Mouse (Mus musculus) myocyte (in vitro differentiated cells): ENCODE measurements around the gene Alg9. TPM values are rescaled to one million over a fixed set of nuclear protein-coding genes. Genes with fewer than 3 reads are reported as not detected.

Source experiments
- H3K27me3 ChIP-seq: one replicate; pipeline ENCODE4 v1.6.1; 2011; ENCODE audit not compliant: control insufficient read depth, insufficient read depth, insufficient read length
- H3K36me3 ChIP-seq: one replicate; pipeline ENCODE4 v1.6.1; 2011; ENCODE audit not compliant: control insufficient read depth, insufficient read depth
- H3K4me2 ChIP-seq: one replicate; pipeline ENCODE4 v1.6.1; 2011; ENCODE audit warnings: low read depth, control low read depth
- H3K4me3 ChIP-seq: one replicate; pipeline ENCODE4 v1.5.1; 2011; ENCODE audit warnings: mild to moderate bottlenecking, control low read depth, moderate library complexity
- H3K79me2 ChIP-seq: one replicate; pipeline ENCODE4 v1.6.1; 2011; ENCODE audit not compliant: control insufficient read depth, insufficient read depth
- H3ac ChIP-seq: one replicate; pipeline ENCODE4 v1.6.1; 2011; ENCODE audit not compliant: control insufficient read depth, insufficient read length
- CEBPB ChIP-seq: IDR thresholded peaks from 2 replicates; pipeline ENCODE4 v1.6.1; 2011; ENCODE audit warnings: mild to moderate bottlenecking, moderate library complexity; ENCODE audit not compliant: poor library complexity, insufficient read depth, severe bottlenecking
- E2F4 ChIP-seq: IDR thresholded peaks from one replicate; pipeline ENCODE4 v1.6.1; 2011; ENCODE audit warnings: mild to moderate bottlenecking, control low read depth, moderate library complexity; ENCODE audit not compliant: insufficient read depth
- MAX ChIP-seq: IDR thresholded peaks from one replicate; pipeline ENCODE4 v1.6.1; 2011; ENCODE audit warnings: low read depth, mild to moderate bottlenecking, control low read depth
- MYOD1 ChIP-seq, 3 experiments: IDR thresholded peaks; one replicate each; pipeline ENCODE4 v1.6.1; 2011; ENCODE audit warnings: control low read depth in 2 of 3, low read depth in 2 of 3, mild to moderate bottlenecking in 2 of 3, moderate library complexity in 1 of 3; ENCODE audit not compliant: insufficient read length in 2 of 3, control insufficient read depth in 1 of 3
- MYOG ChIP-seq, 3 experiments: IDR thresholded peaks; one replicate each; pipeline ENCODE4 v1.6.1; 2011; ENCODE audit warnings: control low read depth in 2 of 3, low read depth in 2 of 3, mild to moderate bottlenecking in 2 of 3; ENCODE audit not compliant: insufficient read length in 2 of 3, control insufficient read depth in 1 of 3, insufficient read depth in 1 of 3
- POLR2A ChIP-seq: IDR thresholded peaks from one replicate; pipeline ENCODE4 v1.6.1; 2011; ENCODE audit warnings: low read depth, mild to moderate bottlenecking, control low read depth, moderate library complexity; ENCODE audit not compliant: insufficient read length
- POLR2AphosphoS2 ChIP-seq: IDR thresholded peaks from one replicate; pipeline ENCODE4 v1.6.1; 2011; ENCODE audit warnings: low read depth, control low read depth; ENCODE audit not compliant: insufficient read length
- REST ChIP-seq: IDR thresholded peaks from one replicate; pipeline ENCODE4 v1.6.1; 2011; ENCODE audit warnings: mild to moderate bottlenecking, control low read depth, moderate library complexity; ENCODE audit not compliant: insufficient read depth, insufficient read length
- SRF ChIP-seq: IDR thresholded peaks from one replicate; pipeline ENCODE4 v1.6.1; 2011; ENCODE audit warnings: low read depth; ENCODE audit not compliant: control insufficient read depth, insufficient read length
- TCF12 ChIP-seq: IDR thresholded peaks from one replicate; pipeline ENCODE4 v1.6.1; 2011; ENCODE audit warnings: mild to moderate bottlenecking, control low read depth; ENCODE audit not compliant: poor library complexity, insufficient read depth, severe bottlenecking
- TCF3 ChIP-seq: IDR thresholded peaks from one replicate; pipeline ENCODE4 v1.6.1; 2011; ENCODE audit warnings: low read depth, control low read depth; ENCODE audit not compliant: insufficient read length
- USF1 ChIP-seq: IDR thresholded peaks from one replicate; pipeline ENCODE4 v1.6.1; 2011; ENCODE audit warnings: low read depth, mild to moderate bottlenecking, control low read depth, moderate library complexity
- polyA plus RNA-seq: library from polyadenylated mRNA; unstranded; fragments of >200 nt; fragmentation: generic; extraction: Trizol; gene quantifications from one replicate; pipeline ENCODE4 v1.2.1, GENCODE M21; 2012; ENCODE audit warnings: missing spikeins

Gene Alg9
- polyA plus RNA-seq, 1 experiment = 22.5 TPM

- Histone ChIP-seq H3K36me3 (peaks cover 30% of the 10 kb centered on the region), H3K27me3 (no peaks in the 10 kb centered on the region), H3K79me2 (no peaks in the 10 kb centered on the region), H3K4me2 (no peak overlapping the region), H3ac (no peak overlapping the region), H3K4me3 (no peak overlapping the region)
- TF ChIP-seq E2F4 = no peak
- TF ChIP-seq TCF3 = no peak
- no peak for TF ChIP-seq MYOG (IDR thresholded peaks at IDR 0.05; ENCODE audit: control insufficient read depth in 1 of 3, insufficient read depth in 1 of 3, insufficient read length in 2 of 3, low read depth in 2 of 3)
- no peak for TF ChIP-seq USF1
- TF ChIP-seq SRF = no peak
- no peak for TF ChIP-seq MAX
- TF ChIP-seq POLR2AphosphoS2 = no peak
- no peak for TF ChIP-seq MYOD1 (IDR thresholded peaks at IDR 0.05; ENCODE audit: control insufficient read depth in 1 of 3, insufficient read length in 2 of 3, low read depth in 2 of 3)
- no peak for TF ChIP-seq CEBPB
Measured at GRCm38 (mm10) chr9:50863824-50864223, 89.0 kb downstream of the Alg9 start.

- no peak overlapping the region for H3K4me2 ChIP-seq
- H3K36me3 ChIP-seq = peaks cover 23% of the 10 kb centered on the region
- no peak for TF ChIP-seq USF1
- TF ChIP-seq MYOG (IDR thresholded peaks at IDR 0.05; ENCODE audit: control insufficient read depth in 1 of 3, insufficient read depth in 1 of 3, insufficient read length in 2 of 3, low read depth in 2 of 3) = no peak
- TF ChIP-seq SRF = no peak
- TF ChIP-seq REST = no peak
- TF ChIP-seq E2F4 = no peak
- no peak for TF ChIP-seq MYOD1 (IDR thresholded peaks at IDR 0.05; ENCODE audit: control insufficient read depth in 1 of 3, insufficient read length in 2 of 3, low read depth in 2 of 3)
- no peak for TF ChIP-seq POLR2A
- TF ChIP-seq TCF3 = no peak
- no peak for TF ChIP-seq POLR2AphosphoS2
- no peak for TF ChIP-seq TCF12
- TF ChIP-seq MAX = no peak
- no peaks in the 10 kb centered on the region for H3K79me2 ChIP-seq
- H3ac ChIP-seq = no peak overlapping the region
- H3K4me3 ChIP-seq = no peak overlapping the region
- H3K27me3 ChIP-seq = no peaks in the 10 kb centered on the region
Measured at GRCm38 (mm10) chr9:50864877-50865276, 90.1 kb downstream of the Alg9 start.

- Histone ChIP-seq H3K79me2 (no peaks in the 10 kb centered on the region), H3K36me3 (peaks cover 21% of the 10 kb centered on the region), H3K27me3 (no peaks in the 10 kb centered on the region), H3ac (no peak overlapping the region), H3K4me2 (no peak overlapping the region), H3K4me3 (no peak overlapping the region)
- TF ChIP-seq MAX (no peak), POLR2A (no peak), SRF (no peak), REST (no peak), MYOG (IDR thresholded peaks at IDR 0.05; ENCODE audit: control insufficient read depth in 1 of 3, insufficient read depth in 1 of 3, insufficient read length in 2 of 3, low read depth in 2 of 3) (no peak), USF1 (no peak), POLR2AphosphoS2 (no peak), E2F4 (no peak), TCF3 (no peak), TCF12 (no peak), MYOD1 (IDR thresholded peaks at IDR 0.05; ENCODE audit: control insufficient read depth in 1 of 3, insufficient read length in 2 of 3, low read depth in 2 of 3) (no peak), CEBPB (no peak)
Measured at GRCm38 (mm10) chr9:50865803-50866202, 91.0 kb downstream of the Alg9 start.

GRCm38 (mm10) chr9:50867015-50867414 lies 92.2 kb downstream of the Alg9 start:
- TF ChIP-seq SRF (no peak), MAX (no peak), MYOG (IDR thresholded peaks at IDR 0.05; ENCODE audit: control insufficient read depth in 1 of 3, insufficient read depth in 1 of 3, insufficient read length in 2 of 3, low read depth in 2 of 3) (no peak)
- no peaks in the 10 kb centered on the region for H3K79me2 ChIP-seq
- no peaks in the 10 kb centered on the region for H3K27me3 ChIP-seq
- H3K4me2 ChIP-seq = no peak overlapping the region
- H3ac ChIP-seq = no peak overlapping the region
- no peak overlapping the region for H3K4me3 ChIP-seq
- peaks cover 21% of the 10 kb centered on the region for H3K36me3 ChIP-seq

- TF ChIP-seq MYOG (IDR thresholded peaks at IDR 0.05; ENCODE audit: control insufficient read depth in 1 of 3, insufficient read depth in 1 of 3, insufficient read length in 2 of 3, low read depth in 2 of 3) (no peak), REST (no peak), USF1 (no peak), MAX (no peak), E2F4 (no peak), POLR2A (no peak), CEBPB (no peak), TCF12 (no peak), MYOD1 (IDR thresholded peaks at IDR 0.05; ENCODE audit: control insufficient read depth in 1 of 3, insufficient read length in 2 of 3, low read depth in 2 of 3) (no peak), TCF3 (no peak), POLR2AphosphoS2 (no peak), SRF (no peak)
- Histone ChIP-seq H3K4me2 (no peak overlapping the region), H3ac (no peak overlapping the region), H3K27me3 (no peaks in the 10 kb centered on the region), H3K4me3 (no peak overlapping the region), H3K79me2 (no peaks in the 10 kb centered on the region), H3K36me3 (peaks cover 21% of the 10 kb centered on the region)
Measured at GRCm38 (mm10) chr9:50868182-50868581, 93.4 kb downstream of the Alg9 start.
